20 mouse cellular contexts compared by ENCODE assay signal in genomic region chr5:35629333-35629732, GRCm38 (mm10). TPM values are rescaled to one million over a fixed set of nuclear protein-coding genes. Genes with fewer than 3 reads are reported as not detected.
DNase-seq lines count a peak whose midpoint lies in the region; ATAC-seq and TF ChIP-seq lines count a peak whose summit lies in the region.
"Had no signal": no experiment of that assay in that cellular context is flagged by ENCODE, and none has a peak within 500 bp of the region (broad histone marks: within the 10 kb centered on the region; RNA-seq: fewer than 3 reads in every experiment).

No protein-coding gene starts in this region.

- no peak overlapping the region for H3K9ac ChIP-seq in heart, adult 2 months (ENCODE audit: low read depth, low read length)
- no peak overlapping the region for H3K9ac ChIP-seq in liver, adult 2 months (ENCODE audit: low read depth, low read length)
- H3K9ac ChIP-seq in liver, embryonic 11.5 days (ENCODE audit: low read depth, low read length) = no peak overlapping the region
- no peak overlapping the region for H3K9ac ChIP-seq in midbrain, postnatal 0 days (replicated peaks; ENCODE audit: low read length, poor library complexity, severe bottlenecking)
- H3K9ac ChIP-seq in midbrain, embryonic 14.5 days (replicated peaks; ENCODE audit: low read length) = no peak overlapping the region
- H3K9ac ChIP-seq: embryonic facial prominence, embryonic 15.5 days; heart, embryonic 15.5 days; hindbrain, embryonic 15.5 days; liver, embryonic 15.5 days; midbrain, embryonic 15.5 days; neural tube, embryonic 13.5 days had no signal

- ATAC-seq in liver, embryonic 11.5 days (replicated peaks; ENCODE audit: low FRiP score) = no peak
- no peak for ATAC-seq in midbrain, postnatal 0 days (ENCODE audit: low FRiP score)
- ATAC-seq in midbrain, embryonic 14.5 days (ENCODE audit: low FRiP score, low TSS enrichment) = no peak
- ATAC-seq: midbrain, embryonic 15.5 days had no signal

- TF ChIP-seq EP300 in heart, adult 2 months (IDR thresholded peaks at IDR 0.05; ENCODE audit: insufficient read depth, low read depth, low read length) = no peak

- no peaks in the 10 kb centered on the region for H3K9me3 ChIP-seq in liver, embryonic 11.5 days (ENCODE audit: control insufficient read depth, low read length)
- H3K9me3 ChIP-seq in midbrain, postnatal 0 days (ENCODE audit: low read length) = no peaks in the 10 kb centered on the region
- no peaks in the 10 kb centered on the region for H3K9me3 ChIP-seq in midbrain, embryonic 14.5 days (ENCODE audit: control insufficient read depth, low read length)
- no peaks in the 10 kb centered on the region for H3K9me3 ChIP-seq in hindbrain, embryonic 10.5 days
- H3K9me3 ChIP-seq: embryonic facial prominence, embryonic 15.5 days; heart, embryonic 15.5 days; hindbrain, embryonic 15.5 days; liver, embryonic 15.5 days; midbrain, embryonic 15.5 days; neural tube, embryonic 13.5 days had no signal

- no peak for DNase-seq in heart, adult 2 months
- no peak for DNase-seq in heart, adult 8-10 months (ENCODE audit: low spot score)
- peak; percentile 46 for DNase-seq in liver, adult 2 months (ENCODE audit: extremely low read depth, low read depth, low spot score)
- no peak for DNase-seq in liver, embryonic 11.5 days (ENCODE audit: low spot score)
- DNase-seq in midbrain, postnatal 0 days (ENCODE audit: low spot score) = no peak
- DNase-seq in midbrain, embryonic 14.5 days = no peak
- no peak for DNase-seq in right cerebral cortex, adult 2 months (ENCODE audit: low spot score in 2 of 2)
- DNase-seq in hindbrain, embryonic 10.5 days (ENCODE audit: low spot score) = no peak
- DNase-seq: adrenal gland, postnatal 25 days; B cell, adult 2 months; thymus, postnatal 25 days had no signal

- H3K36me3 ChIP-seq in heart, adult 2 months (ENCODE audit: control insufficient read depth, insufficient read depth, low read length) = no peaks in the 10 kb centered on the region
- no peaks in the 10 kb centered on the region for H3K36me3 ChIP-seq in liver, adult 2 months (ENCODE audit: control insufficient read depth, insufficient read depth, low read length)
- no peaks in the 10 kb centered on the region for H3K36me3 ChIP-seq in liver, embryonic 11.5 days (ENCODE audit: control insufficient read depth, insufficient read depth, low read length)
- H3K36me3 ChIP-seq in midbrain, postnatal 0 days (ENCODE audit: insufficient read depth, low read length) = no peaks in the 10 kb centered on the region
- H3K36me3 ChIP-seq in midbrain, embryonic 14.5 days (ENCODE audit: control insufficient read depth, insufficient read depth, low read length) = no peaks in the 10 kb centered on the region
- H3K36me3 ChIP-seq in hindbrain, embryonic 10.5 days = no peaks in the 10 kb centered on the region
- H3K36me3 ChIP-seq: embryonic facial prominence, embryonic 15.5 days; heart, embryonic 15.5 days; hindbrain, embryonic 15.5 days; liver, embryonic 15.5 days; midbrain, embryonic 15.5 days; neural tube, embryonic 13.5 days had no signal

- intact Hi-C loops in heart, adult 2 months (cut with DNase I) = no loop called here

- no peak overlapping the region for H3K27ac ChIP-seq in heart, adult 2 months
- no peak overlapping the region for H3K27ac ChIP-seq in liver, adult 2 months (replicated peaks; ENCODE audit: insufficient read depth, low read depth, low read length)
- no peak overlapping the region for H3K27ac ChIP-seq in liver, embryonic 11.5 days (ENCODE audit: low read depth, low read length)
- no peak overlapping the region for H3K27ac ChIP-seq in midbrain, postnatal 0 days (ENCODE audit: low read depth, low read length)
- H3K27ac ChIP-seq in midbrain, embryonic 14.5 days (replicated peaks; ENCODE audit: low read depth, low read length) = no peak overlapping the region
- H3K27ac ChIP-seq in hindbrain, embryonic 10.5 days = no peak overlapping the region
- H3K27ac ChIP-seq: heart, embryonic 15.5 days; hindbrain, embryonic 15.5 days; liver, embryonic 15.5 days; midbrain, embryonic 15.5 days; neural tube, embryonic 13.5 days had no signal

- H3K27me3 ChIP-seq in heart, adult 2 months (ENCODE audit: control insufficient read depth, insufficient read depth, low read length) = no peaks in the 10 kb centered on the region
- no peaks in the 10 kb centered on the region for H3K27me3 ChIP-seq in liver, adult 2 months (ENCODE audit: control insufficient read depth, insufficient read depth, low read length)
- H3K27me3 ChIP-seq in liver, embryonic 11.5 days (replicated peaks; ENCODE audit: control insufficient read depth, insufficient read depth, low read length) = no peaks in the 10 kb centered on the region
- no peaks in the 10 kb centered on the region for H3K27me3 ChIP-seq in midbrain, postnatal 0 days (ENCODE audit: insufficient read depth, low read length)
- H3K27me3 ChIP-seq in midbrain, embryonic 14.5 days (ENCODE audit: control insufficient read depth, insufficient read depth, low read length) = no peaks in the 10 kb centered on the region
- no peaks in the 10 kb centered on the region for H3K27me3 ChIP-seq in hindbrain, embryonic 10.5 days (ENCODE audit: insufficient read depth, poor library complexity, severe bottlenecking)
- H3K27me3 ChIP-seq: embryonic facial prominence, embryonic 15.5 days; hindbrain, embryonic 15.5 days; liver, embryonic 15.5 days; midbrain, embryonic 15.5 days; neural tube, embryonic 13.5 days had no signal

- peaks cover 16% of the 10 kb centered on the region for H3K4me1 ChIP-seq in heart, adult 2 months (ENCODE audit: control insufficient read depth, insufficient read depth, low read length)
- H3K4me1 ChIP-seq in liver, adult 2 months (ENCODE audit: control insufficient read depth, insufficient read depth, low read length) = no peaks in the 10 kb centered on the region
- no peaks in the 10 kb centered on the region for H3K4me1 ChIP-seq in liver, embryonic 11.5 days (replicated peaks; ENCODE audit: control insufficient read depth, insufficient read depth, low read length)
- no peaks in the 10 kb centered on the region for H3K4me1 ChIP-seq in midbrain, postnatal 0 days (ENCODE audit: insufficient read depth, low read length)
- H3K4me1 ChIP-seq in midbrain, embryonic 14.5 days (ENCODE audit: control insufficient read depth, insufficient read depth, low read length) = no peaks in the 10 kb centered on the region
- no peaks in the 10 kb centered on the region for H3K4me1 ChIP-seq in hindbrain, embryonic 10.5 days (replicated peaks)
- H3K4me1 ChIP-seq: hindbrain, embryonic 15.5 days; liver, embryonic 15.5 days; midbrain, embryonic 15.5 days; neural tube, embryonic 13.5 days had no signal

- H3K79me2 ChIP-seq in heart, adult 2 months (replicated peaks; ENCODE audit: control insufficient read depth, insufficient read depth, low read length) = no peaks in the 10 kb centered on the region
- H3K79me2 ChIP-seq in liver, adult 2 months (ENCODE audit: control insufficient read depth, insufficient read depth, low read length) = no peaks in the 10 kb centered on the region

- peak; percentile 33 for TF ChIP-seq CTCF in heart, adult 2 months (IDR thresholded peaks at IDR 0.05)
- peak; percentile 63 for TF ChIP-seq CTCF in liver, adult 2 months (IDR thresholded peaks at IDR 0.05; ENCODE audit: low read depth, low read length)
- TF ChIP-seq CTCF in midbrain, postnatal 0 days (IDR thresholded peaks at IDR 0.05) = peak; percentile 25; the same call in 1 of the 2 replicates

- no peak overlapping the region for H3K4me3 ChIP-seq in heart, adult 2 months
- no peak overlapping the region for H3K4me3 ChIP-seq in liver, adult 2 months (ENCODE audit: insufficient read depth, low read depth, low read length)
- no peak overlapping the region for H3K4me3 ChIP-seq in liver, embryonic 11.5 days (ENCODE audit: low read depth, low read length)
- no peak overlapping the region for H3K4me3 ChIP-seq in midbrain, postnatal 0 days (ENCODE audit: low read depth, low read length)
- no peak overlapping the region for H3K4me3 ChIP-seq in midbrain, embryonic 14.5 days (replicated peaks; ENCODE audit: low read depth, low read length)
- no peak overlapping the region for H3K4me3 ChIP-seq in hindbrain, embryonic 10.5 days
- H3K4me3 ChIP-seq: embryonic facial prominence, embryonic 15.5 days; heart, embryonic 15.5 days; hindbrain, embryonic 15.5 days; liver, embryonic 15.5 days; midbrain, embryonic 15.5 days; myocyte; neural tube, embryonic 13.5 days had no signal

- H3K4me2 ChIP-seq in liver, embryonic 11.5 days = no peak overlapping the region
- no peak overlapping the region for H3K4me2 ChIP-seq in midbrain, postnatal 0 days (ENCODE audit: low read depth, low read length, poor library complexity, severe bottlenecking)
- H3K4me2 ChIP-seq in midbrain, embryonic 14.5 days (ENCODE audit: low read length) = no peak overlapping the region
- H3K4me2 ChIP-seq: embryonic facial prominence, embryonic 15.5 days; heart, embryonic 15.5 days; hindbrain, embryonic 15.5 days; liver, embryonic 15.5 days; midbrain, embryonic 15.5 days; neural tube, embryonic 13.5 days had no signal

- no peak for TF ChIP-seq POLR2A in heart, adult 2 months (IDR thresholded peaks at IDR 0.05; ENCODE audit: insufficient read depth, low read depth, low read length)
- TF ChIP-seq POLR2A in liver, adult 2 months (IDR thresholded peaks at IDR 0.05; ENCODE audit: extremely low read depth, insufficient read depth, low read length) = no peak

RNA-seq across cellular contexts. Expression of gene Acox3, which starts 46.5 kb away (rescaled TPM):
- 10 to 100 TPM; 21.8 to 28.3 TPM for total RNA-seq in heart, adult 2 months (2021)
- polyA plus RNA-seq in heart, adult 2 months (2012; rRNA removed) = 22.5 and 25.5 TPM in 2 replicates
- total RNA-seq in heart, adult 8-10 months (2022) = 10 to 100 TPM; 21.9 to 32.0 (median 26.4) TPM
- 22.6 and 24.1 TPM in 2 replicates for total RNA-seq in liver, adult 2 months (2014; rRNA removed)
- 18.0 and 22.9 TPM in 2 replicates for polyA plus RNA-seq in liver, adult 2 months (2012; rRNA removed)
- 6.5 and 6.7 TPM in 2 replicates for polyA plus RNA-seq in liver, embryonic 11.5 days (2014; fragmentation: Nextera tagmentation; extraction: Ambion mirVana)
- 27.5 and 29.5 TPM in 2 replicates for total RNA-seq in midbrain, postnatal 0 days (2014; rRNA removed)
- 13.5 and 15.6 TPM in 2 replicates for polyA plus RNA-seq in midbrain, postnatal 0 days (2015; fragmentation: Nextera tagmentation; extraction: Ambion mirVana)
- polyA plus RNA-seq in midbrain, embryonic 14.5 days (2014; fragmentation: Nextera tagmentation; extraction: Ambion mirVana) = 15.3 and 19.0 TPM in 2 replicates
- 10.9 and 14.2 TPM in 2 replicates for polyA plus RNA-seq in hindbrain, embryonic 10.5 days (2016; fragmentation: Nextera tagmentation; extraction: Ambion mirVana)

RNA-seq across cellular contexts. Expression of gene Htra3, which starts 50.2 kb away (rescaled TPM):
- total RNA-seq in heart, adult 2 months (2021) = 100 to 1,000 TPM; 101 to 102 TPM
- polyA plus RNA-seq in heart, adult 2 months (2012; rRNA removed) = 130 and 147 TPM in 2 replicates
- total RNA-seq in heart, adult 8-10 months (2022) = 10 to 100 TPM; 70.4 to 85.8 (median 82.5) TPM
- 0.83 and 1.2 TPM in 2 replicates for total RNA-seq in liver, adult 2 months (2014; rRNA removed)
- 0.97 and 1.3 TPM in 2 replicates for polyA plus RNA-seq in liver, adult 2 months (2012; rRNA removed)
- polyA plus RNA-seq in liver, embryonic 11.5 days (2014; fragmentation: Nextera tagmentation; extraction: Ambion mirVana) = 1.7 and 2.3 TPM in 2 replicates
- total RNA-seq in midbrain, postnatal 0 days (2014; rRNA removed) = 19.9 and 26.3 TPM in 2 replicates
- 20.9 and 22.0 TPM in 2 replicates for polyA plus RNA-seq in midbrain, postnatal 0 days (2015; fragmentation: Nextera tagmentation; extraction: Ambion mirVana)
- polyA plus RNA-seq in midbrain, embryonic 14.5 days (2014; fragmentation: Nextera tagmentation; extraction: Ambion mirVana) = 11.2 and 11.4 TPM in 2 replicates
- polyA plus RNA-seq in hindbrain, embryonic 10.5 days (2016; fragmentation: Nextera tagmentation; extraction: Ambion mirVana) = 5.4 and 8.9 TPM in 2 replicates
- total RNA-seq: granulocyte monocyte progenitor cell, adult 5-6 weeks; megakaryocyte-erythroid progenitor cell, adult 5-6 weeks had no signal

RNA-seq across cellular contexts. Expression of gene Trmt44, which starts 54.5 kb away (rescaled TPM):
- 1 to 10 TPM; 1.9 to 2.0 TPM for total RNA-seq in heart, adult 2 months (2021)
- 1.7 and 2.0 TPM in 2 replicates for polyA plus RNA-seq in heart, adult 2 months (2012; rRNA removed)
- total RNA-seq in heart, adult 8-10 months (2022) = 1 to 10 TPM; 1.7 to 2.1 (median 2.0) TPM
- total RNA-seq in liver, adult 2 months (2014; rRNA removed) = 2.1 and 3.2 TPM in 2 replicates
- 2.2 and 2.6 TPM in 2 replicates for polyA plus RNA-seq in liver, adult 2 months (2012; rRNA removed)
- polyA plus RNA-seq in liver, embryonic 11.5 days (2014; fragmentation: Nextera tagmentation; extraction: Ambion mirVana) = 7.8 and 9.2 TPM in 2 replicates
- 5.8 and 11.3 TPM in 2 replicates for total RNA-seq in midbrain, postnatal 0 days (2014; rRNA removed)
- 3.4 and 4.9 TPM in 2 replicates for polyA plus RNA-seq in midbrain, postnatal 0 days (2015; fragmentation: Nextera tagmentation; extraction: Ambion mirVana)
- 7.3 and 7.4 TPM in 2 replicates for polyA plus RNA-seq in midbrain, embryonic 14.5 days (2014; fragmentation: Nextera tagmentation; extraction: Ambion mirVana)
- polyA plus RNA-seq in hindbrain, embryonic 10.5 days (2016; fragmentation: Nextera tagmentation; extraction: Ambion mirVana) = 8.2 and 9.1 TPM in 2 replicates
